Mouse (Mus musculus): ENCODE results near the gene Gm10570. TPM values are rescaled to one million over a fixed set of nuclear protein-coding genes. Genes with fewer than 3 reads are reported as not detected.

Gene Gm10570
- total and polyA plus RNA-seq, 2 experiments from 2014 or later, result 1.3 to 4.5 TPM

DNA sequence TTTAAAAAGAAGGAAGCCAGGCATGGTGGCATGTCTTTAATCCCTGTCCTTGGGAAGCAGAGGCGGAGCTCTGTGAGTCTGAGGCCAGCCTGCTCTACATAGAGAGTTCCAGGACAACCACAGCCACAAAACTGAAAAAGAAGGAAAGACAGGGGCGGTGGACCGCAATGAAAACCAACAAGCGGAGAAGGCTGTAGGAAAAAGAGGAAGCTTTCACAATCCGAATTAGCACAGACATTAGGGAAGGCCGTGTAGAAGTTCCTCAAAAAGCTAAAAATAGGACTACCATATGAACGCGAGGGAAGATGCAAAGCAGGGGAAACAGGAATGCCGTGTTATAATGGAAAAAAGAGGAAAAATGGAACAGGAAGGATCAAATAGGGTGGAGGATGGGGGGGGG, 24.6 kb downstream of the Gm10570 start:
- Histone ChIP-seq H3K9me3 (ENCODE audit: low read length) (no peaks in the 10 kb centered on the region), H3K27ac (no peak overlapping the region), H3K27me3 (ENCODE audit: insufficient read depth, low read length) (no peaks in the 10 kb centered on the region), H3K4me2 (ENCODE audit: low read depth, low read length) (no peak overlapping the region), H3K4me1 (ENCODE audit: insufficient read depth, low read length) (no peaks in the 10 kb centered on the region), H3K4me3 (ENCODE audit: low read length) (no peak overlapping the region), H3K9ac (replicated peaks; ENCODE audit: low read length) (no peak overlapping the region), H3K36me3 (ENCODE audit: insufficient read depth, low read length) (no peaks in the 10 kb centered on the region)
- 87% methylated on average over 9 of the region's 9 CpGs for WGBS
- ATAC-seq, result no peak
- DNase-seq (ENCODE audit: low spot score), result no peak
- TF ChIP-seq CTCF (IDR thresholded peaks at IDR 0.05; ENCODE audit: low read depth), result no peak

DNA sequence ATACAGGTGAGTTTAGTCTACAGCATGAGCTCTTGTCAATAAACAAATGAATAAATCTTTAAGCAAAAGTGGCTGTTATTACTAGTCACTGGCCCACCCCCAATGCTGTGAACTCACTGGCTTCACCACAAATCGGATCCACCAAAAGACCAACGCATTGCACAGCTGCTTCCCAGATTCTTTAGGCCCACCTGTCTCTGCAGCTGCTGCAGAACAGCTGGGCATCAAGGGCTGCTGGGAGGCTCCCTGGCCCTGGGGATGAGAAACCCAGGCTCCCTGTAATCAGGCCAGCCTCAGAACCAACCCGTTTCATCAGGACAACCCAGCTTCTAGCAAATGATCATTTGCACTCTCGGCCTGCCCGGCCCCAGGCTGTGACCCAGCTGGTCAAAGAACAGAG, 25.6 kb downstream of the Gm10570 start:
- Histone ChIP-seq H3K4me3 (ENCODE audit: low read length) (no peak overlapping the region), H3K36me3 (ENCODE audit: insufficient read depth, low read length) (no peaks in the 10 kb centered on the region), H3K9me3 (ENCODE audit: low read length) (no peaks in the 10 kb centered on the region), H3K27me3 (ENCODE audit: insufficient read depth, low read length) (no peaks in the 10 kb centered on the region), H3K27ac (no peak overlapping the region), H3K4me1 (ENCODE audit: insufficient read depth, low read length) (no peaks in the 10 kb centered on the region), H3K9ac (replicated peaks; ENCODE audit: low read length) (no peak overlapping the region), H3K4me2 (ENCODE audit: low read depth, low read length) (no peak overlapping the region)
- no peak for TF ChIP-seq CTCF (IDR thresholded peaks at IDR 0.05; ENCODE audit: low read depth)
- no peak for ATAC-seq
- 72% methylated on average over 5 of the region's 5 CpGs for WGBS
- no peak for DNase-seq (ENCODE audit: low spot score)

DNA sequence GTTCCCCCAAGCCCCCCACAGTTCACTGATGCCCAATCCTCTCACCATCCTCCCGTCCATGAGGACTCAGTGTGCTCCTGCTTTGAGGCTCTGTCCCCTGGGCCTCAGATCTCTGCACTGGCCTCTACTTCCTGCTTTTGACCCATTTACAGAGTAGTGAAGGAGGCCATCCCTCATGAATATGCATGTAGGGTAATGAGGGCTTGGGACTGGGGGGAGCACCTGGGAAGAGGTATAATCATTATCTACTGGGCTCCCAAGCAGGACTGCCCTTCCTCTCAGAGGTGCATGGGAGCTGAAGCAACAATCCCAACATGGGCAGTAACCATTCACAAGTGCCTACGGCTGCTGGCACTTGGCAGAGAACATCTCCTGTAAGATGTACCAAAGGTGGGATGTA, 29.4 kb downstream of the Gm10570 start, which contains the start of gene Serinc2:
TSS of gene Serinc2 (minus strand) at position 101 of the 400 bp plus-strand sequence.
- H3K4me1 ChIP-seq (ENCODE audit: insufficient read depth, low read length), result peaks cover 6% of the 10 kb centered on the region; the same call in 1 of the 2 replicates
- H3K9ac ChIP-seq (replicated peaks; ENCODE audit: low read length), result no peak within 1 kb of the TSS
- DNase-seq (ENCODE audit: low spot score) (no peak), ATAC-seq (no peak)
- no peaks in the 10 kb centered on the region for H3K36me3 ChIP-seq (ENCODE audit: insufficient read depth, low read length)
- H3K4me2 ChIP-seq (ENCODE audit: low read depth, low read length), result no peak within 1 kb of the TSS
- H3K27ac ChIP-seq, result no peak within 1 kb of the TSS
- 77% methylated on average over 2 of the region's 2 CpGs for whole genome bisulfite sequencing
- no peaks in the 10 kb centered on the region for H3K9me3 ChIP-seq (ENCODE audit: low read length)
- TF ChIP-seq CTCF (IDR thresholded peaks at IDR 0.05; ENCODE audit: low read depth), result no peak
- H3K4me3 ChIP-seq (ENCODE audit: low read length), result no peak within 1 kb of the TSS
- H3K27me3 ChIP-seq (ENCODE audit: insufficient read depth, low read length), result no peaks in the 10 kb centered on the region

DNA sequence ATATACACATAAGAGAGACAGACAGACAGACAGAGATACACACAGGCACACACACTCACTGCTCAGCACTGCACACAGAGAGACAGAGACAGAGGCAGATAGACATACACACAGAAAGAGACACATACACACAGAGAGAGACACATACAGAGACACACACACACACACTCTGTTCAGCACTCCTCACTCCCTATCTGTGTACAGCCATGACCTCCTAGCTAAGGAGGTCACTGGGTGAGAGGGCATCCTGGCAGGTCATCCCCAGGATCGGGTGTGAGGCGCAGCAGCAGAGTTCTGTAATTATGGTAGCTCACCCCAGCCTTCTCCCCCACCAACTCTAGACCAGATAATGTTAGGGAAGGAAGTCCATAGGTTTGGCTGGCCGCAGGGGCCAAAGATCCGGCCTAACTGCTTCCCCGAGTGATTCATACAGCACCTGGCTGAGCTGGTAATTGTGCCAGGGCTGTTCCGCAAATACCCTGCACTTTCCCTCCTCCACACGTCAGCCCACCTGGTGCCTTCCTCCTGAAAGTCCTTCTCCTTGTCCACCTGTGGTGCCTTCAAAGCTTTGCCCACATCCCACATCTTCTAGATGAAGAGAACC, 31.8 kb downstream of the Gm10570 start:
- no peaks in the 10 kb centered on the region for H3K9me3 ChIP-seq (ENCODE audit: low read length)
- TF ChIP-seq CTCF (IDR thresholded peaks at IDR 0.05; ENCODE audit: low read depth), result no peak
- WGBS, result 71% methylated on average over 7 of the region's 7 CpGs
- H3K27me3 ChIP-seq (ENCODE audit: insufficient read depth, low read length), result no peaks in the 10 kb centered on the region
- H3K4me3 ChIP-seq (ENCODE audit: low read length), result no peak overlapping the region
- no peak for DNase-seq (ENCODE audit: low spot score)
- H3K4me1 ChIP-seq (ENCODE audit: insufficient read depth, low read length), result peaks cover 6% of the 10 kb centered on the region; the same call in 1 of the 2 replicates
- no peaks in the 10 kb centered on the region for H3K36me3 ChIP-seq (ENCODE audit: insufficient read depth, low read length)
- H3K9ac ChIP-seq (replicated peaks; ENCODE audit: low read length), result no peak overlapping the region
- H3K4me2 ChIP-seq (ENCODE audit: low read depth, low read length), result no peak overlapping the region
- H3K27ac ChIP-seq, result no peak overlapping the region
- ATAC-seq, result no peak

DNA sequence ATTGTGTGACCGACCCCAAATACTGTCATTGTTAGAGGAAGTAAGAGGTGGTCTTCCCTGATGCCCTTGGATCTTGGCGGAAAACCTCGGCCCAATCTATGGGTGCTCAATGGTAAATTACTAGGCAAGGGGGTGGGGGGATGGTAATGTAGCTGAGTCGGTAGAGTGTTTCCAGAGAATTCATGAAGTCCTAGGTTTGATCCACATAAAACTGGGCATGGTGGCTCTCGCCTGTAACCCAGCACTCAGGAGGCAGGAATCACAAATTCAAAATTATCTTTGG, 32.7 kb downstream of the Gm10570 start:
- H3K9me3 ChIP-seq (ENCODE audit: low read length), result no peaks in the 10 kb centered on the region
- 31% methylated on average over 5 of the region's 5 CpGs for WGBS
- peak overlapping the region; percentile 84 for H3K4me2 ChIP-seq (ENCODE audit: low read depth, low read length)
- DNase-seq (ENCODE audit: low spot score) (no peak), ATAC-seq (no peak)
- peak overlapping the region; percentile 76; the same call in 1 of the 2 replicates for H3K9ac ChIP-seq (replicated peaks; ENCODE audit: low read length)
- H3K27ac ChIP-seq, result peak overlapping the region; percentile 89; the same call in 1 of the 2 replicates
- no peaks in the 10 kb centered on the region for H3K27me3 ChIP-seq (ENCODE audit: insufficient read depth, low read length)
- H3K4me3 ChIP-seq (ENCODE audit: low read length), result peak overlapping the region; percentile 58
- H3K36me3 ChIP-seq (ENCODE audit: insufficient read depth, low read length), result no peaks in the 10 kb centered on the region
- H3K4me1 ChIP-seq (ENCODE audit: insufficient read depth, low read length), result peaks cover 6% of the 10 kb centered on the region; the same call in 1 of the 2 replicates
- no peak for TF ChIP-seq CTCF (IDR thresholded peaks at IDR 0.05; ENCODE audit: low read depth)

DNA sequence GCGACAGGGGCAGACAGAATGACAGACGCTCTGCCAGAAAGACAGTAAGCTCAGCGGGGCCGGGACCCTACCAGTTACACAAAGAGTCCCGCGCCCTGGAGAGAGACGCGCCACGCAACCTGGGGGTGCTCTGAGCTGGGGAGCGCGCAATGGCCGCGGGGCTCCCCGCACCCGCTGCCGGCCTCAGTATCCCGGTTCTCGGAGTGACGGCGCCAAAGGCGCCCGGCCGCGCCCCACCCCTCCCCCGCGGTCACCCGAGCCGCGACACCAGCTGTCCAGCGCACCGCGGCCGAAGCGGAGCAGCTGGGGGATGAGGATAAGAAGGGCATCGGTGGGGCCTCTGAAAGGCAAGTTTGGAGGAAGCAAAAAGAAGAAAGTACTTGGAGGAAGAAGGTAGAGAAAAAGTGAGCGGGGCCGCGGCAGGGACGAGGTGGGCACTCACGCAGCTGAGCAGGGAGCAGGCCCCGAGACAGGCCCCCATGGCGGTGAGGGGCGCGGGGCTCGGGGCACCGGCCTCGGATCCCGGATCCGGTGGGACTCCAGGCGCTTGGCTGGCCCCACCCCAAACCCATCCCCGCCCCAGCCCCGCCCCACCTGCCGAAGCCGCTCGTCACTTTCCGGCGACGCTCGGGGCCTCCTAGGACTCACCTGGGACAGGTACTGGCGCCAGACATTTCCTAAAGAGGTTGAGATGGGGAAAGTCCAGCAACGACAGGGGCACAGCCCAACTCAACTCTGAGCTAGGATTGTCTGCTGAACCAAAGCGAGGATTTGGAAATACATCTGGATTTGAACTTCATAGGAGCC, 33.3 kb downstream of the Gm10570 start:
- WGBS, result 2% methylated on average over 59 of the region's 62 CpGs
- ATAC-seq, result peak; percentile 36; the same call in 1 of the 2 replicates
- peak; percentile 53 for DNase-seq (ENCODE audit: low spot score)

More for the DNA sequence above, 33.3 kb downstream of the Gm10570 start:
- Histone ChIP-seq H3K27me3 (ENCODE audit: insufficient read depth, low read length) (no peaks in the 10 kb centered on the region), H3K4me1 (ENCODE audit: insufficient read depth, low read length) (peaks cover 6% of the 10 kb centered on the region; the same call in 1 of the 2 replicates), H3K9ac (replicated peaks; ENCODE audit: low read length) (peak overlapping the region; percentile 76), H3K27ac (peak overlapping the region; percentile 89), H3K36me3 (ENCODE audit: insufficient read depth, low read length) (no peaks in the 10 kb centered on the region), H3K4me2 (ENCODE audit: low read depth, low read length) (peak overlapping the region; percentile 84), H3K9me3 (ENCODE audit: low read length) (no peaks in the 10 kb centered on the region), H3K4me3 (ENCODE audit: low read length) (peak overlapping the region; percentile 58)
- no peak for TF ChIP-seq CTCF (IDR thresholded peaks at IDR 0.05; ENCODE audit: low read depth)
